Mouse (Mus musculus) heart, postnatal 0 days (tissue): ENCODE data around the gene Syk.

Experiments
- CTCF ChIP-seq: IDR thresholded peaks from 2 replicates; pipeline ENCODE4 v1.5.1; 2016; ENCODE audit warnings: antibody characterized with exemption, control low read depth, low read depth
- EP300 ChIP-seq: IDR thresholded peaks from 2 replicates; pipeline ENCODE4 v1.6.1; 2016; ENCODE audit warnings: antibody characterized with exemption, low read depth

DNA sequence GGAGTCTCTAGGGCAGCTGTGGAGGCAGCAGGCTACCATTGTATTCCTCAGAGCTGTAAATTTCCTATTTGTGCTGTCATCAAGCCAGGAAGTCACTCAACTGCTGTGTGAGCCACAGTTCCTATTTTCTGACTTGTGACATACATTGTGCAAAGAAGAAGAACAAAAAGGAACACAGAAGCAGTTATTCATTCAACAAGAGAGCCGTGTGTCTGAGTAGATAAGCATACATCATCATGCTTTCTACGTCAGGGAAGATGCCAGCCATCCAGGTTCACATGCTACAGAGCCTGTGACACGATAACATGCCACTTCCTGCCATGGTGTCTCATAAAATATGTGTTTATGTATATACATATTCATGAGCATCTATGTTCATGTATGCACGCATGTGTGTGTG is 32.1 kb downstream of the Syk start:
- TF ChIP-seq EP300 (no peak), CTCF (no peak)
